Mouse (Mus musculus) embryo, embryonic 10.5 days (tissue): ENCODE measurements around the gene Mreg.
A peak's percentile ranks its signal among the peaks of the same experiment; 100 is the strongest.

Source experiments
- DNase-seq: peaks from one replicate; pipeline ENCODE4 v3.0.0-alpha.2; 2015; ENCODE audit warnings: low spot score

Gene Mreg

DNA sequence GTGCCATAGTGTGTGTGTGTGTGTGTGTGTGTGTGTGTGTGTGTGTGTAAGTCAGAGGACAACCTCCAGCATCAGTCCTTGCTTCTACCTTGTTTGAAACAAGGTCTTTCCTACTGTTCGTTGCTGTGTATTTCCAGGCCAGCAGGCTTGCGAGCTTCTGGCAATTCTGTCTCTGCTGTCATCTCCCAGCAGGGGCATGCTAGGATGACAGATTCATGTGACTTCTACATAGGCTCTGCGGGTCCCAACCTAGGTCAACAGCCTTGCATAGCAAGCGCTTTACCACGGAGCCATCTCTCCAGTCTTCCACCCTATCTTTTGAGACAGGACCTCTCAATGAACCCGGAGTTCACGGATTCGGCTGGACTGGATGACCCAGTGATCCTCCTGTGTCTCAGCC lies 20.7 kb downstream of the Mreg start:
- no peak for DNase-seq

DNA sequence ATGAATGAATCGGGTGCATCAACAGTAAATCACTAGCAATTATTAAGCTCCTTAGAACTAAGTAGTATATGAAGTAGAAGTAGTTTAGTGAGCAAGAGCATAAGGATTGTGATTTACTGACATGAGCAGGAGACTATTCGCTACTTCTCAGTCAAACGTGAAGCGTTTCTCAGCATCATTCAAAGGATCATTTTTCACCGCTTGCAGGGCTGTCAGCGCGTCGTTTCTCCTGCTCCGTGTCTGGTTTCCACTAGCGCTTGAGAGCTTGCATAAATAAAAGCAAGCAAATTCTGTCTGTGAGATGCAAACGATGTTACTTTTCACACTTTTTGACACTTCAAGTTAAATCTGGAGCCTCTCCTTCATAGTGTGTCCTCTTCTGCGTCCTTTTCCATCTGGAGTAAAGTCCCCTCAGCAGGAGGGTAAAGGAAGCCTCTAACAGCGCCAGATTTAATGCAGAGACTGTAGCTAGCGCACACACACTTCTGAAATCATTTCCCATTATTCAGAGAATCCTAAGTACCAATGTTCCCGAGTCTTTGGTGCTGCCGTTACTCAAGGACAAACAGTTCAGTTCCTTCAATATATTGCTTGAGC lies 23.9 kb downstream of the Mreg start:
- no peak for DNase-seq

DNA sequence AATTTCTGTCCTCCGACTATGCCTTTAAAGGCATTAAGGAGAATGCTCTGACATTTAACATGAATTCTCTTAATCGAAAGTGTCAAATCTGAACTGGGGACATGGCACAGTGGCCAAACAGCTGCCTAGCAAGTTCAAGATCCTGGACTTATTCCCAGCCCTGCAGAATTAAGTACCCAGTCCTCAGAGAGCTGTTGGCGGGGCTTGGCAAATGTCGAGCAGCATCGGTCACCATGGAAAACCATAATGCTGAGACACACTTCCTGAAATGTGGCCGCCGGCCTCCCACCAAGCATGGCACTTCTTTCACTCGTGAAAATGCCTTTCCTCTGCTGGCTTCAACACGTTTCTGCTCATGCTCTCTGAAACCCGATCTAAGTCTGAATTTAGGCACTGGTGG lies 24.6 kb downstream of the Mreg start:
- no peak for DNase-seq

DNA sequence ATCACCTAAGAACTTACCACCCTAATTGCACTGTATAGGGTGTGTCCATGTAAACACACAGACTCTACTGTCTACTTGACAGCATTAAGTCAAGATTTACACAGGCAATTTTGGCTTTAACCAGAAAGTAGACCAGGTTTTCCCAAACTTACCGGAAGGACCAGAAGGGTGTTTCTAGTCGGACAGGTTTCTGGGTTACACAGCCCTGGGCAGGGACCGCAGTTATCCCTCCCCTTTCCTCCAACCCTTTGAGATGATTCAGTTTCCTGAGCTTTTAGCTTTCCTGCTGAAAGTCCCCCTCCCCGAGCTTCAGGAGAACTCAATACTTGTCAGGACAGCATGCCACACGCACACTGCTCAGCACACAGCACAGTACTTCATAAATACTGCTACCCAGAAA lies 26.0 kb downstream of the Mreg start:
- DNase-seq = no peak

DNA sequence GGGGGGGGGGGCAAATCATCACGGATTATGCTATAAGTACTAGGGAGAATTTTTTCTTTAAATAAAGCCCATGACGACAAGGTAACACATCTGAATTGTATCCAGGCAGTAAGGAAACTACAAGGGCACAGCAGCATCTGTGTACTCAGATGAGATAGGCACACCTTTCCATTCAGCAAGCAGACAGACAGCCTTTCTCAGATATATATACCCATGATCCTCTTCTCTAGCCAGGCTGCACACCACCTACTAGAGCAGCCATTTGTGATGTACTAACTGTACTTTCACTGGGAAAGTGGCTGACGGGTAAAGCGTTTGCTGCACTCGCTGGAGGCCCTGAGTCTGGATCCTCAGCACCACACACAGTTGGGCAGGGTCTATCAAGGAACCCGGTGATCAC lies 28.6 kb downstream of the Mreg start:
- no peak for DNase-seq

DNA sequence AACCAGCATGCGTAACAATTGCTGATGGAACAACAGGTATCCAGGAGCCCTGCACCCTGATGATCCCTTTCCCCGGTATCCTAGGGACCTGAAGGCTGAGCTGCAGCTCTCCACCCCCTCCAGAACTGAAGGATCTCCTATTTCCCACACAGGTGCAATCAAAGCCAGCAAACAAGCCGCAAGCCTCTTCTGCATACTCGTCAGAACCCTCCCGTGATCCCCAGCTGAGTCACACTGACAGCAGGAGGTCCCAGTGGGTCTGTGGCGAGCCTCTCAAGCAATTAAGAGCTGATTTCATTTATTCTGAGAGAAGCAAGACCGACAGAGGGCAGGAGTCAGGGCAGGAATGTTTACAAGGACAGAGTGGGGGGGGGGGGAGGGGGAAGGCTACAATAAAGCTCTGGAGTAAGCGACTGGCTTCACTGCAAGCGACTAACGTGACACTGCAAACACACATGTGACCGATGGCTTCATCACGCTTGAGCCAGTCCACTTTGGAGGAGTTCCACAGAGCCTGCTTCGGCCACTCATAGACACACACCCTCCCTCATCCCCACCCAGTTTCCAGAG lies 29.1 kb downstream of the Mreg start:
- peak; percentile 65 for DNase-seq

DNA sequence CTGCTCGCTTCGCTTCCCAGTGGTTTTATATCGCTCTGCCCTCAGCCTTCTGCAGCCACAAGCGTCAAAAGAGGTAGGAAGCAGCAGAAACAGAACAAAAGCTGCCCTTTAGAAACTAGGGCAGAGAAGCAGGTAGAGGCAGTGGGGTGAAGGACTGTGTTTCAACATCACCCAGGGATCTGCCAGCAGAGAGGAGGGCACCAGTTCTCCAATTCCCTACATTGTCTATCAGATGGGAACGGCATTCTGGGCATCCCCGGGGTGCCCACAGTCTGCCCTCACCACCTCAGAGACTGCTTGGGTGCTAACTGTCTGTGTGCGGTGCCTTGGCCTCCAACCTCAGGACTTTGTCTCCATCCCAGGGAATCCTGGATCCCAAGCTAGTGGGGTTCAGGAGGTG lies 32.2 kb downstream of the Mreg start:
- DNase-seq = no peak

DNA sequence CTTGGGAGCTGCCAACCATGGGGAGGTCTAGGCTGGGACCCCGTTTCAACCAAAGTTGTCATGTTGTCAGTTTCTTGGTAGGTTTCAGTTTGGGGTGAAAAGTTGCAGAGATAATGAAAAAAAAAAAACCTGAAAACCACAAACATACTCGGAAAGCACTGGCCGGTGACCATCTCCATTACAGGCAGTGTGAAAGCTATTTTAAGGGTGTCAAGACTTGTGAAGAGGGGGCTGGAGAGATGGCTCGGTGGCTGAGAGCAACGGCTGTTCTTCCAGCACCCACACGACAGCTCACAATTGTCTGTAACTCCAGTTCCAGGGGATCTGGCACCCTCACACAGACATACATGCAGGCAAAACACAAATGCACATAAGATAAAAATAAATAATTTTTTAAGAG lies 35.9 kb downstream of the Mreg start:
- no peak for DNase-seq

DNA sequence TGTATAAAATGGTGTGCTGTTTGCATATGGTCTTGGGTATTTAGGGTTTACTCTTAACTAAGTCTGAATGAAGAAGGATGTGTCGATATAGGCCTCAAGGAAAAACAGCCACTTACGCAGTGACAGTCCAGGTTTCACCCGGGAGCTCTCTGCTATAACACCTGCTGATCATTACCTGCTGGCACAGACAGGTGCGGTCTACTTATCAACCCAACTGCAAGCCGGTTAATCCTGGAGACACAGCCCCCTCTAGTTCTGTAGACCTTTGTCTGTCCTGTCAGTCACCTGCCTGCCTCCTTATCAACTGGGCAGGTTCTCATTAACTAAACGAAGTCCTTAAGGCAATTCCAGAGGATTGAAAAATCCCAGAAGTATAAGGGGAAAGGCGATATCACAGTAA lies 37.9 kb downstream of the Mreg start:
- DNase-seq = no peak

DNA sequence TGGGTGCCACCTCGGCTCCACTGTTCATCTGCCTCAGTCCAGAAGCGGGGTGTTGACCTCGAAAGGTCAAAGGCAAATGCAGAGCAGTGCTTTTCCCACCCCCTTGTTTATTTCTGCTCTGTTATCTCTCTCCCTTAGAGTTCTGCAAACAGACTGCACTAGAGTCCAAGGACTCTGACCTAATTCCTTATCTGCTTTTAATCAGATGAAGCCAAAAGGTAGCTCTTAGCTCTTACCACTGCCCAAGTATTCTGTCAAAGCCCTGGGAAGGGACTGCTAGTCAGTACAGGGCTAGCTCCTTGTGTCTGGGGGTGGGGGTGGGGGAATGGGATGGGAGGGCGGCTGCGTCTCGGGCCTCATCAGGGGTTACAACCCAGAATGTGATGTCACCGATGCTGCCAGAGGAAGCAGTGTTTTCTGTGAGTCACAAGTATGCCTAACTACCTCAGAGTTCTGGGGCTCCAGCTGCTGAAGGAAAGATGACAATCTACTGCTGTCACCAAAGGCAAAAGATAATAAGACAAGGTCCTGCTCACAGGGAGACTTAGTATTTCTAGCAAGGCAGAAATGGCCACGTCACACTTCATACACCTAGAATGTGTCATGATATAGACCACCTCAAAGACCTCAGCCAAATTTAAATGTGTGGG lies 38.6 kb downstream of the Mreg start:
- DNase-seq = no peak

DNA sequence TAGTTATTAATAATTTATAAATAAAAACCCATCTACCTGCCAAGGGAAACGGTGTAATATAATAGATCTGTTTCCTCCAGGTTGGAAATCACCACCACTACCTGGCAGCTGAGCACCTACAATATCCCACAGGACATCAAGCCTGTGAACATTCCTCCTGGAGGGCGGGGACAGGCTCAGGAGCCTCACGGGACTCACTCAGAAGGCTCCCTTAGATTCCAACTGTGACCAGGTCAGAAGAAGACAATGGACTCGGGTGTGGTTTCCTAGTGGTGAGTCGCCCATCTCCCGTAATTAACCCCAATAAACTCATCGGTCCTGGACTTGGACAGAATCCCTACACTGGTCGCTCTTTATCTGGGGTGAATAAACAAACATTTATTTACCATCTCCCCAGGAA lies 39.3 kb downstream of the Mreg start:
- DNase-seq = no peak

DNA sequence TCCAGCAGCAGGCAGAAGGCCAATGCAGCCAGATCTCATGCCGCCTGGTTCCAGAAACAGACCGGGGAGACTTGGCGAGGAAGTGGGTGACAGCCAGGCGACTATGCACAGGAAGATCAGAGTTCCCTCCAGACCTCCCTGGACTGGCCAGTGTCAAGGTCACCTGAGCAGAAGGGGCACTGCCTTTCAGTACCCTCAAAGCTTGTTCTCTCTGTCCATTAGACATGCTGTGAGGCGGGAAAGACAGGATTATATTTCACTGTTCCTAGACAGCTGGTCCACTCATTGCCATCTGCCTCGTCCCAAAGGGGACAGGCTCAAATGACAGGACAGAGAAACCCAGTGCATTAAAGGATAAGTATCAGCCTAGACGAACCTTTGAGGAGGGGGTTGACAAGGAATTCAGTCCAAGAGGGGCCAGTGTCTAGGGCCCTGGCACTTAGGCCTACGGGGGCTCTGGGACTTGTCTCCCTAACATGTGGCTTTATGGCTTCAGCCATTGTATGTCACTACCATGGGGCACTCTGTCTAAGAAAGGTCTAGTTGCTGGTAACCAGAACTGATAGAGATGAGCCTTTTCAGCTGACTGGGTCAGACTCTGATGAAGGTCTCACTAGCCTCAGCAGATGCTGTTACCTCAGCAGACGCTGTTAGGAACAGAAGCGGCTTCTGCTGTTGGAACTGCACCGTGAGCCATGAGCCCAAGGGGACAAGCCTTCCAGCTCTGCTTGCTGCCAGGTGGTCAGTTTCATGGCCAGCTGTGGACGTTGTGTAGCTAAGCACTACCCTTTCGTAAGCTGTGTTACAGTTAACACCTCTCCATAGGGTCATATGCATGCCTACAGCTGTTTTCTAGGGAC lies 40.9 kb downstream of the Mreg start:
- peak; percentile 36 for DNase-seq

DNA sequence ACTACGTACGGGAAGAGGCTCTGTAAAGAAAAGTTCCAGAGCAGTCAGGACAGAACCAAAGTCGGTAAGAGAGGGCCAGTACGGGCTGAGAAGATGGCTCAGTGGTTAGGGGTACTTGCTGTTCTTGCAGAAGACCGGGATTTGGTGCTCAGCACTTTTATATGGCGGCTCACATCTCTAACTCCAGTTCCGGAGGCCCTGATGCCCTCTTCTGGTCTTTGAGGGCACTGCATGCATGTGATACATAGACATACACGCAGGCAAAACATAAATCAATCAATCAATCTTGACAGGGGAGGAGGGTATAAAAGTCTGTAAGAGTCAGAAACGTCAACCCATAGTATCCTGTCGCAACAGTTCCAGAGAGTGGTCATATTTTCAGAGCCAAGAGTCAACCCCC lies 45.1 kb downstream of the Mreg start:
- DNase-seq = no peak

DNA sequence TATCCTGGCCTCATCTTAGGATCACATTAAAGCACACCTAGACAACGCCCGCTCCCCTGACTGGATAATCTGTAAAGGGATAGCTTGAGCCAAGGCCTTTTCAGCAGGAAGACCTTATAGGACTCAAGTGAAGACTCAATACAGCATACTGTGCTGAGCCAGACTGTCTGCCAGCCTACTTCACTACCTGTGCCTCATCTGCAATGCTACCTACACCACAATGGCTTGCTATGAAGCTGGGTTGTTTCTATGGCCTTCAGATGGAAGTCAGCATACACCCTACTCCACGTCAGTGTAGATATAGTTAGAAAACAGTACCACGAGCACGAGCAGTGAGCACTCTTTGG lies 45.7 kb downstream of the Mreg start:
- DNase-seq = no peak

DNA sequence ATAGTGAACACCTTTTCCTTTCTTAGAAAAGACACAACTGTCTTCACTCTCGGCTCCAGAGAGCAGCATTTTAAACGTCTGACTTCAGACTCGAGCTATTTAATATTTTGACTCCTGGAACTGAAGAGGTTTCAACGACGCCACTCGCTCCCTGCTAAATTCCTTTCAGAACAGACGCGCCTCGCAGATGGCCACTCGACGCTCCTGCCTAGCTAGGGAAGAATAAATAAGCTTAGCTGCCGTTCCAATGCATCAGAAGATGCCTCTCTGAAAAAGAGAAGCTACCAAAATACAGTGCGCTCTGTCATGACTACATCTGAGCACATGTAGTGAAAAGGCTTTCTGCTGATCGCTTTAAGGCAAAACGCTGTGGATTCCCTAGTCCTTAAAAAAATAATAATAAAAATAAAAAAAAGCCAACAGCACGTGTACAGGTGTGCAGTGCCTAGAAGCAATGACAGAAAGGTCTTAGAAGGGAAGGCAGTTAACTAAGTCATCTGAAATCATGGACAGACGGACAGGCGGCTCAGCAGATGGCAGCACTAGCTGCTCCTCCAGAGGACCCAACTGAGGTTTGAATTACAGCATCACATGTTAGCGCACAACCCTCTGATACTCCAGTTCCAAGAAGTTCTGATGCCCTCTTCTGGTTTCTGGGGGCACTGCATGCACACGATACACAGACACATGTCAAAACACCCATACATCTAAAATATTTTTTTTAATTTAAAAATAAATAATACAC lies 46.2 kb downstream of the Mreg start:
- no peak for DNase-seq

DNA sequence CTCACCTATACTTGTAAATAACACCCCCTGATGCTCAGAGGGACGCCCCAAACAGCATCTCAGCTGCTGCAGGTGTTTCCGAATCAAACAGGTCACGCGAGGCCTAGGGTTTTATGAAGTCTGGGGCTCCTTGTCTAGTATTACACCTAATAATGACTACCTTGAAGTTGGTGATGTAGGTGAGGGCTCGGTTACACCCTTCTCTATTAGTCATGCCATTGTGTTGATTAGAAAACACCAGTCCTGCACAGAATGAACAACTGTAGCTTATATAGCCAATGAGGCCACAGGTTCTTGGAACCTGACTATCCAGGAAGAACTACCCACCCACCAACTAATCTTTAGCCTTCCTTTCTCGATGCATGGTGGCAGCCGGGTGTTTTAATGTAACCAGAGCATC lies 51.8 kb downstream of the Mreg start:
- DNase-seq = no peak

DNA sequence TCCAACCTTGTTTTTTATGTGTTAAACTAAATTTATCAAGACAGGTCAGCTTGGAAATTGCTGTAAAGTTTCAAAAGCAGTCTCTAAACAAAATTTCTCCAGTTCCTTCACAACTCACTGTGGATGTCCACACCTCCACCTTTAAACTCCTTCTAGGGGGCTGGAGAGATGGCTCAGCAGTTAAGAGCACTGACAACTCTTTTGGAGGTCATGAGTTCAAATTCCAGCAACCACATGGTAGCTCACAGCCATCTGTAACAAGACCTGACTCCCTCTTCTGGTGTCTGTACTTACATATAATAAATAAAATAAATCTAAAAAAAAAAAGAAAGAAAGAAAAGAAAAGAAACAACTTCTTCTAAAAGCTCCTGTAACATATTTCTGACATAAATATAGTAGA lies 67.1 kb downstream of the Mreg start:
- no peak for DNase-seq

DNA sequence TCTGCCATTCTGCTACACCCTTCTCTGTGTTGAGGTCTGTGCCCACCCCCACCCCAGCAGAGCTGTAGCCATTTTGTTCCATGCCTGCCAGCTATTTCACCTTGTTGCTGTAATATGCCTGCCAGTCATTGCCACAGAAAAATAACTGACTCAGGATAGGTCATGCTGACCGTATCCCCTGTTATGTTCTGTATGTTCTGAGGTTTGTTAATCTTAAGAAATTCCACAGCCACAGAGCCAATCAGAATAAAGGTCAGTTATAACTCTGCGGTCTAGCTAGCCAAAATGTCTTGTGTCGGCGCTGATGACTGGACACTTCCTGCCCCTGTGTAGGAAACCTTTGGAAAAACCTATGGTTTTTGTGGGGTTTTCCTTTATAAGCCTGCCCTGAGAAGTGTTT lies 67.7 kb downstream of the Mreg start:
- no peak for DNase-seq

DNA sequence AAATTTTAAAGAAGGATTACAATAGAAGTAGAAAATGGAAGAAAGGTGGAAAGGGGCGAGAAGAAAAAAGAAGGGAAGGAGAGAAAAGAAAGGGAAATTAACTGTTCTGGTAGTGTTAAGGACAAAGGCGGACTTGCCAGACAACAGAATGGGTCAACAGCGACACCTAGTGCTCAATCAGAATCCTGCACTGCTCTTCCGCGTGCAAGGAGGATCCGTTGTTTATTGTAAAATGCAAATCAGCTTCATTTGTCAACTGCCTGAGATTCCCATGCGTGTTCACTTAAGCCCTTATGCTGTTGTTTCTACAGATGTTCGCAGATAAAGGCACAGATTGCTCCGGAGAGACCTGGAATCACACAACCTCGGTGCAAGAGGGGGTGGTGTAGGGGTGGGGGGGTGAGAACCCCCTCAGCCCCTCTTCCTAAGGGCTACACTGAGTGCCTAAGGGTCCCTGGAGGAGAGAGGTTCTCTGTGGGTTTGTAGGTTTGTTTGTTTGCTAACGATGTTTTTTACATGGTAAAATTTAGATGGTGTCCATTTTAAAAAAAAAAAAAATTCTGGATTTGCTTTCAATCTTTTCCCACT lies 70.1 kb downstream of the Mreg start:
- peak; percentile 90 for DNase-seq

DNA sequence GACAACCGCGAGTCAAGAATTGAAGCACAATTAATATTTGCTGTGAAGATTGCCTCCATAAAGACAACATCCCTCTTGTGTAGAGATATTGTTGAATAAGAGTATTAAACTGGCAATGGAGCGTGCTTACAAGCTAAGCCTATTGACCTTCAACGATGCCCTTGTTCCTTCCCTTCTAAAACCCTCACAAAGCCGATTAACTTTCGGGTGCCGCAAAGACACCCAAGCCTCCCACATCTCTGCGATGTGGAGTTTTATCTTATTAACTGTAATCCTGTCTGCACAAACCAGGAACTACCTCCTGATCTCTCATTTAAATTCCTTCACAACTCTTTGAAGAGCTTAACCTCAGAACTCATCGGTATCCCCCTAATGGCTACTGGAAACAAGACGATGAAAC lies 76.0 kb downstream of the Mreg start:
- DNase-seq = no peak

DNA sequence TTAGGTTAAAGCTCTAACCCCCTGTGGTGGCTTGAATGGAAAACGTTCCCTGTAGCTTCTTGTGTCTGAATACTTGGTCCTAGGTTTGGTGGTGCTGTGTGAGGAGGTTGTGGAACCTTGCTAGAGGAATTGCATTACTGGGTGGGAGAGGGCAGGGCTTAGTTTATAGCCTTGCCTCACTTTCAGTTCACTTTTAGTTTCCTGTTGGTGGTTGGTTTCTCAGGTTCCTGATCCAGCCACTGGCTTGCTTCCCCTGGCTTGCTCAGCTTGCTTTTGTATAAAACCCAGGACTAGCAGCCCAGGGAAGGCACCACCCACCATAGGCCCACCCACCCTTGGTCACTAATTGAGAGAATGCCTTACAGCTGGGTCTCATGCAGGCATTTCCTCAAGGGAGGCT lies 77.6 kb downstream of the Mreg start:
- no peak for DNase-seq
